In genomic region chr10:117593041-117593570, GRCm38 (mm10) we compare ENCODE assay signal across 35 mouse cellular contexts.
"Had no signal": no experiment of that assay in that cellular context is flagged by ENCODE, and none has a peak within 500 bp of the region (broad histone marks: within the 10 kb centered on the region; RNA-seq: fewer than 3 reads in every experiment).

No protein-coding gene starts in this region.

- H3K27ac ChIP-seq: heart, embryonic 10.5 days; heart, embryonic 13.5 days; heart, embryonic 15.5 days; hindbrain, embryonic 10.5 days; hindbrain, embryonic 12.5 days; hindbrain, embryonic 13.5 days; hindbrain, embryonic 14.5 days; hindbrain, embryonic 15.5 days; hindbrain, postnatal 0 days; intestine, embryonic 15.5 days; kidney, embryonic 15.5 days; kidney, postnatal 0 days; layer of hippocampus, adult 2 months had no signal

- H3K36me3 ChIP-seq: heart, embryonic 10.5 days; heart, embryonic 12.5 days; heart, embryonic 13.5 days; heart, embryonic 15.5 days; hindbrain, embryonic 10.5 days; hindbrain, embryonic 12.5 days; hindbrain, embryonic 13.5 days; hindbrain, embryonic 15.5 days; intestine, embryonic 15.5 days; kidney, embryonic 15.5 days had no signal

- H3K27me3 ChIP-seq: heart, embryonic 12.5 days; heart, embryonic 15.5 days; hindbrain, embryonic 12.5 days; hindbrain, embryonic 15.5 days; intestine, embryonic 15.5 days; kidney, embryonic 15.5 days had no signal

- H3K4me1 ChIP-seq: heart, embryonic 10.5 days; hindbrain, embryonic 10.5 days; hindbrain, embryonic 12.5 days; hindbrain, embryonic 13.5 days; hindbrain, embryonic 15.5 days; intestine, embryonic 15.5 days had no signal

- H3K9ac ChIP-seq: heart, embryonic 12.5 days; heart, embryonic 13.5 days; heart, embryonic 15.5 days; hindbrain, embryonic 12.5 days; hindbrain, embryonic 13.5 days; hindbrain, embryonic 14.5 days; hindbrain, embryonic 15.5 days; intestine, embryonic 15.5 days; kidney, embryonic 15.5 days had no signal

- H3K4me3 ChIP-seq: heart, embryonic 10.5 days; heart, embryonic 12.5 days; heart, embryonic 13.5 days; heart, embryonic 15.5 days; hindbrain, embryonic 10.5 days; hindbrain, embryonic 12.5 days; hindbrain, embryonic 13.5 days; hindbrain, embryonic 15.5 days; intestine, embryonic 15.5 days; kidney, embryonic 15.5 days; layer of hippocampus, adult 2 months had no signal

- H3K4me2 ChIP-seq: heart, embryonic 11.5 days; heart, embryonic 12.5 days; heart, embryonic 13.5 days; heart, embryonic 15.5 days; hindbrain, embryonic 12.5 days; hindbrain, embryonic 13.5 days; hindbrain, embryonic 14.5 days; hindbrain, embryonic 15.5 days; intestine, embryonic 15.5 days; kidney, embryonic 15.5 days had no signal

- H3K9me3 ChIP-seq: heart, embryonic 10.5 days; heart, embryonic 12.5 days; heart, embryonic 13.5 days; heart, embryonic 15.5 days; hindbrain, embryonic 10.5 days; hindbrain, embryonic 12.5 days; hindbrain, embryonic 13.5 days; hindbrain, embryonic 15.5 days; intestine, embryonic 15.5 days; kidney, embryonic 15.5 days had no signal

- DNase-seq: heart, postnatal 10 days; heart, postnatal 14 days; heart, postnatal 36 days; heart, postnatal 4 days; kidney, adult 11 months; kidney, adult 18-20 months; kidney, adult 2 months; kidney, adult 8-10 months; kidney, adult 9 months; kidney, postnatal 10 days; kidney, postnatal 14 days; kidney, postnatal 25 days; kidney, postnatal 36 days; kidney, postnatal 4 days; layer of hippocampus, adult 9-11 months; layer of hippocampus, postnatal 36 days had no signal

- ATAC-seq: hindbrain, embryonic 16.5 days; hindbrain, postnatal 0 days; inflammation-experienced regulatory T-cells, adult 6 months; intestine, embryonic 15.5 days; intestine, embryonic 16.5 days; intestine, postnatal 0 days had no signal
